Mouse (Mus musculus): ENCODE measurements at regions not wholly inside any gene's neighbourhood (a gene's known extent, or its start where the extent isn't known, plus 50 kb on each side); places are given as distances from the start of the nearest gene placed in this dataset.

GRCm38 (mm10) chr13:97394071-97394470 lies 153.2 kb downstream of the Enc1 start:
- no peak for DNase-seq (ENCODE audit: low read depth)

DNA sequence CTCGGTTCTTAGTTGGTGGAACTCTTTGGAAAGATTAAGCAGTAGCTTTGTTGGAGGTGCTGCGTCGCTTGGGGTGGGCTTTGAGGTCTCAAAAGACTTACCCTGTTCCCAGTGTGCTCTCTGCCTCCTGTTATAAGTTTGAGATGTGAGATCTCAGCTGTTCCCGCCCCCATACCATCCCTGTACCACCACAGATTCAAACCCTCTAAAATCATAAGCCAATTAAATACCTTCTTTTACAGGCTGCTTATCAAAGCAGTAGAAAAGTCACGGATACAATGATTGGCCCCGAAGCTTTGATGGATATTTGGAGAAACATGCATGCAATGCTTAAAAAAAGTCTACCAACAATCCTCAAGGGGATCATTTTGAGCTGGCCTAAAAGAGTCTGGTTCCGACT lies 152.6 kb downstream of the Enc1 start:
- DNase-seq (ENCODE audit: low read depth): no peak

DNA sequence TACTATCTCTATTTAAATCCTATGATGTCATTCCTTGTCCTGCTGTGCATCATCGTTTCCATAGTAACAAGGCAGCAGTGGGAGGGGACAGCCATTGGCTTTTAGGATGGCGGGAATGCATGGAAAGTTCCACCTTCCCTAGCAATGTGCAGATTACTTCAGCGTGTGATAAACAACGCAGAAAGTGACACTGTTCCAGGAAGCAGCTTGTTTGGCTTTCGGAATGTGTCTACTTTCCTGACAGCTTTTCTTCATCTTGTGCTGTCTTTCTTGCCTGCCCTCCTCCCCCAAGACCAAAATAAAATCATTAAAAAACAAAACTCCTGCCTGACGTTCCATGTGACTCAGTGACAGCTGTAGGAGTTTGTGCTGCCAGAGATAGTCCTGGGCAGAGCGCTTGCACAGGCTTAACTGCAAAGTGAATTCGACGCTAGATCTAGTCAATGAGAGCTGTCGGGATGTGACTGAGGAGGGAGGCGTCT lies 149.6 kb downstream of the Enc1 start:
- no peak for DNase-seq (ENCODE audit: low read depth)

DNA sequence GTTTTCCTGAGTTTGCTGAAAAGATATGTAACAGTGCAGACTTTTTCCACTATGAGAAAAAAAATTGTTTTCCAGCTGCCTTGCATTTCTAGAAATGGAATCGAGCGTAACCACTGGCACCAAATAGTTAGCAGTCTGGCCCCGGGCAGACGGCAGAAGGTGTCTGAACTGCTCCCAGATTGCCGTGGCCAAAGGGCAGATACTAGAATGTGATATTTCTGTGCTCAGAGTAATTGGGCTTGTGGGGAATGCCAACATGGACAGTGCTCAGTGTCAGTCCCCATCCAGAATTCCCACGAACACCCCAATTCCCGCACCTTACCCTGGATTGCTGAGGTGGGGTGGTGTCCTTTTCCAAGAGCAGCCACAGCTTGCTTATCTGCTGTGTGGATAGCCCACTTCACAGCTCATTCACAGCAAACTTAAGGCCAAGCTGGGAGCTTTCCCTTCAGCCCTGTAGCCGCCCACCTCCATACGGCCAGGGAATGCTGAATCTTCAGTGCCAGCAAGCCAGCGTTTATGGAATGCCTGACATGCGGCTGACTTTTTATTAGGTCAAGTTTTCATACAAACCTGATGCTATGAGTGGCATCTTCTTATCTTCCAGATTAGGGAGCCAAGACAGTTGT lies 148.1 kb downstream of the Enc1 start:
- no peak for DNase-seq (ENCODE audit: low read depth)

DNA sequence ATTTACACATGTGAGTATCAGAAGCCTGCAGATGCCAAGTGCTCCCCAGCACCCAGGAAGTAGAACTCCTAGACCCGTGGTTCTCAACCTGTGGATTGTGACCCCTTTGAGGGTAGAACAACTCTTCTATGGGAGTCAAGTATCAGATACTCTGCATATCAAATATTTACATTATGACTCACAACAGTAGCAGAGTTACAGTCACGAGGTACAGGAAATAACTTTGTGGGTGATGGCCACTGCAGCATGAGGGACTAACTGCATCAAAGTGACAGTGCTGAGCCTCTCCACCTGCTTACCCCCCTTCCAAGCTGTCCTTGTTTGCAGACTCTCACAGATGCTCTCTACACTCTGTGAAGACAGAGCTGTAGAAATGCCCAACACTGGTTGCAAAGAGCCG lies 145.6 kb downstream of the Enc1 start:
- peak; percentile 43 for DNase-seq (ENCODE audit: low read depth)

- no peak for DNase-seq (ENCODE audit: low read depth)
Measured at GRCm38 (mm10) chr13:97385531-97385930, 144.6 kb downstream of the Enc1 start.

- DNase-seq (ENCODE audit: low read depth): no peak
Measured at GRCm38 (mm10) chr13:97384091-97384777, 143.3 kb downstream of the Enc1 start.

- no peak for DNase-seq (ENCODE audit: low read depth)
Measured at GRCm38 (mm10) chr13:97383351-97383750, 142.4 kb downstream of the Enc1 start.

- DNase-seq (ENCODE audit: low read depth): no peak
Measured at GRCm38 (mm10) chr13:97380366-97380765, 139.5 kb downstream of the Enc1 start.

DNA sequence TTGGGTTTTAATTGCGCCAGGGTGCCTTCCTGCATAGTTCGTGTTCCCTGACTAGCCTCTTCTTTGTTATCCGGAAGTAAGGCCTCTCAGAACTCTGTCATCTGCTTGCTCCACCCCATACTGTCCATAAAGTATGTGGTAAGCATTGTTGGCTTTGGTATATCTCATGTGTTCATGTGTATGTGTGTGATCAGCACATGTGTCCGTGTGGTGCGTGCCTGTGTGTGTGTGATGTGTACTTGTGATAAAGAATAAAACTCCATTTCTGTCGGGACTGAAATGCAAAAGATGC lies 135.3 kb downstream of the Enc1 start:
- no peak for DNase-seq (ENCODE audit: low read depth)

GRCm38 (mm10) chr13:97375501-97376231 lies 134.8 kb downstream of the Enc1 start:
- no peak for DNase-seq (ENCODE audit: low read depth)

GRCm38 (mm10) chr13:97372348-97372747 lies 131.4 kb downstream of the Enc1 start:
- DNase-seq (ENCODE audit: low read depth): no peak

DNA sequence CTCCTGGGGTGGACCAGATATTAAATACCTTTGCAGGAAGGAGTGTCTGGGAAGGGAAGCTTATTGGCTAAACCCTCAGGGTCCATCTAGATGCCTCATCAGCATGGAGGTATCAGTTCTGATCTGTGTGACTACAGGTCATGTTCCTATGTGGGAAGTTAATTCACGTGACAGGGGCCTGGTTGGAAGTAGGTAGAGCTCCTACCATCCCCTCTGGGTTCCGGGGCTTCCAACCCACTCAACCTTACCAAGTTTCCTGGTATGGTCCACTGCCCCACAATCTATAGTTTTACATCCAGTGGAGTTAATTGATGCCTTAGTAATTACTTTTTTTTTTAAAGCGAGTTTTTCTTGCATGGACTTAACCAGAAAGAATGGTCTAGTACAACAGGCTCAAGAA lies 130.3 kb downstream of the Enc1 start:
- DNase-seq (ENCODE audit: low read depth): no peak

DNA sequence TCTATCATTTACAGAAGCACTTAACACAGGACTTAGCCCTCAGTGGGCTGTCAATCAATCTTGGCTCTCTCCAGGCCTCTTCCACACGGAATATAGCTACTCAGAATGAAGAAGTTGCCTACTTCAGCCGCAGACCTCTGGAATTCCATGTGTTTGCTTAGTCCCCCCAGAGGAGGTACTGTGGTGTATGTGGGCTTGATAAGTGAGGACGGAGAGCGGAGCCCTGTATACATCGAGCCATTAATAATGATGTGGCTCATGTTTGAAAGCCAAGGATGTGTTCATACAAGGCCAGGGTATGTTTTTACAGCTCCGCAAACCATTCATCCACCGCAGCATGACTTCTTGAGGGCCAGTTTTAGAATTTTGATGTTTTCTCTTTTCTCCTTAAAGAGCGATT lies 125.8 kb downstream of the Enc1 start:
- no peak for DNase-seq (ENCODE audit: low read depth)

- no peak for DNase-seq (ENCODE audit: low read depth)
Measured at GRCm38 (mm10) chr13:97365557-97366244, 124.8 kb downstream of the Enc1 start.

- DNase-seq (ENCODE audit: low read depth): no peak
Measured at GRCm38 (mm10) chr13:97365004-97365403, 124.1 kb downstream of the Enc1 start.

- no peak for DNase-seq (ENCODE audit: low read depth)
Measured at GRCm38 (mm10) chr13:97363765-97364164, 122.9 kb downstream of the Enc1 start.

GRCm38 (mm10) chr13:97363214-97363613 lies 122.3 kb downstream of the Enc1 start:
- no peak for DNase-seq (ENCODE audit: low read depth)

GRCm38 (mm10) chr13:97360551-97360950 lies 119.6 kb downstream of the Enc1 start:
- no peak for DNase-seq (ENCODE audit: low read depth)

DNA sequence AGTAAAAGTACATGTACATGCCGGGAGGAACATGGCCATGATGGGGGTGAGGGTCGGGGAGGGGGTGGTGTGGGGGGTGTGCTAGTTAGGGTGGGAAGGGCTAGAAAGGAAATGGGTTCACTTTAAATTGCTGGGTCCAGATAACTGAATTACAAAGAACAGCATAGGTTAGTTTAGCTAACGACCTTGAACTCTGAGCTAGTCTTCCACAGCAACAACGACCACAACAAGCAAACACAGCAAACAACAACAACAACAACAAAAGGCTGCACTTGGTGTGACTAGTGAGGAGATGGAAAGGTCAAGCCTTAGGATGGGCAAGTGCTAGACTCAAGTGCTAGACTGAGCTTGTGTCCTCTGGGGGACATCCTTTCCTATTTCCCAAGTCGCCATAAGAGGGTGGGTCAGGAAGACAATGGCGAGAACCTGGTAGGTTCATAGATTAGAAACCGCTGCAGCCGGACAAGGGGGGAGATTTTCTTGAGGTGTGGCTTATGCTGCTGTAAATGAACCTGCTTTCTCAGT lies 117.9 kb downstream of the Enc1 start:
- no peak for DNase-seq (ENCODE audit: low read depth)

- DNase-seq (ENCODE audit: low read depth): no peak
Measured at GRCm38 (mm10) chr13:97358261-97358660, 117.4 kb downstream of the Enc1 start.

All from naive thymus-derived CD4-positive, alpha-beta T cell, adult 2 months (primary cell).